ENCODE assay signal across 1 mouse cellular context in the genomic region with DNA sequence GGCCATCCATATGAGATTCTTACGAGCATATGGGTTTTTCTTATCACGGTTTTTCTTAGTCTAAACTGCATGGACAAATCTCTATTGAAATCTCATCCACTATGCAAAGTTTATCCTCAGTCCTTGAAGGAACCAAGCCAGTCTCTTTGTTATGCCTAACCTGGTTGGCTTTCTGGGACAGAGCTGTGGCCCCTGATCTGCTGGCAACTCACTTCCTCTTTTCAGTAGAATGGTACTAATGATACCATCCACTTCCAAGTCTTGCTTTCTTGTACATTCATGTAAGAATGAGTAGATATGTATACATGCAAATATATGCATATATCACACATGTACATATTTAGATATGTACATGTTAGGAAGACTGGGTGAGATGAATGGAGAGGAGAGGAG.
TF ChIP-seq lines count a peak whose summit lies in the region.

No protein-coding gene starts in this region.

TF ChIP-seq in CH12.LX, 34 proteins besides CTCF, POLR2A, EP300 and RAD21 (continued from another document):
- TF ChIP-seq E2F4 (IDR thresholded peaks at IDR 0.05; ENCODE audit: insufficient replicate concordance, low read depth, low read length) (no peak), SIN3A (IDR thresholded peaks at IDR 0.05; ENCODE audit: low read length) (no peak), TCF12 (IDR thresholded peaks at IDR 0.05; ENCODE audit: low read depth, low read length) (no peak), NELFE (IDR thresholded peaks at IDR 0.05; ENCODE audit: low read depth, low read length) (no peak), MEF2A (IDR thresholded peaks at IDR 0.05; ENCODE audit: borderline replicate concordance, low read depth, low read length) (no peak), POLR2AphosphoS2 (IDR thresholded peaks at IDR 0.05; ENCODE audit: low read depth, low read length) (no peak), KAT2A (IDR thresholded peaks at IDR 0.05; ENCODE audit: insufficient replicate concordance, low read length) (no peak), USF1 (IDR thresholded peaks at IDR 0.05; ENCODE audit: low read depth, low read length) (no peak)
